In genomic region chr10:76117966-76118365, GRCm38 (mm10) we compare ENCODE assay signal across 10 mouse cellular contexts. TPM values are rescaled to one million over a fixed set of nuclear protein-coding genes. Genes with fewer than 3 reads are reported as not detected.
DNase-seq lines count a peak whose midpoint lies in the region; ATAC-seq and TF ChIP-seq lines count a peak whose summit lies in the region.
"Had no signal": no experiment of that assay in that cellular context is flagged by ENCODE, and none has a peak within 500 bp of the region (broad histone marks: within the 10 kb centered on the region; RNA-seq: fewer than 3 reads in every experiment).

No protein-coding gene starts in this region.

- WGBS in embryonic facial prominence, embryonic 14.5 days: 23% methylated on average over 5 of the region's 5 CpGs
- WGBS in kidney, embryonic 16.5 days: 32% methylated on average over 5 of the region's 5 CpGs
- WGBS in lung, postnatal 0 days: 45% methylated on average over 5 of the region's 5 CpGs

- no peak overlapping the region for H3K9ac ChIP-seq in embryonic facial prominence, embryonic 14.5 days (ENCODE audit: low read depth, low read length)
- no peak overlapping the region for H3K9ac ChIP-seq in kidney, embryonic 16.5 days (replicated peaks; ENCODE audit: low read length)
- H3K9ac ChIP-seq in lung, postnatal 0 days (replicated peaks; ENCODE audit: low read depth): no peak overlapping the region
- H3K9ac ChIP-seq: heart, embryonic 15.5 days had no signal

- DNase-seq in 3T3-L1 (ENCODE audit: low read depth, low spot score): peak; percentile 43
- DNase-seq in CD4-positive helper T cell, adult 2 months (ENCODE audit: low read depth, low spot score): peak; percentile 53
- DNase-seq in adrenal gland, postnatal 4 days (ENCODE audit: low spot score in 2 of 2): peak; percentile 34 to 37
- peak; percentile 17 for DNase-seq in embryonic facial prominence, embryonic 14.5 days (ENCODE audit: low spot score)
- DNase-seq in lung, postnatal 0 days (ENCODE audit: low spot score): peak; percentile 58
- peak; percentile 48 to 78 for DNase-seq in spleen, postnatal 10 days (ENCODE audit: low spot score in 2 of 2)
- no peak for DNase-seq in left cerebral cortex, adult 11 months (ENCODE audit: low spot score)

- TF ChIP-seq EP300 in lung, postnatal 0 days (IDR thresholded peaks at IDR 0.05): no peak

- no peaks in the 10 kb centered on the region for H3K36me3 ChIP-seq in embryonic facial prominence, embryonic 14.5 days (ENCODE audit: control insufficient read depth, insufficient read depth, low read length)
- H3K36me3 ChIP-seq in kidney, embryonic 16.5 days (ENCODE audit: insufficient read depth, low read length): no peaks in the 10 kb centered on the region
- H3K36me3 ChIP-seq in lung, postnatal 0 days (ENCODE audit: insufficient read depth, low read length): no peaks in the 10 kb centered on the region
- H3K36me3 ChIP-seq: heart, embryonic 15.5 days had no signal

- no peaks in the 10 kb centered on the region for H3K4me1 ChIP-seq in embryonic facial prominence, embryonic 14.5 days (ENCODE audit: control insufficient read depth, insufficient read depth, low read length)
- no peaks in the 10 kb centered on the region for H3K4me1 ChIP-seq in kidney, embryonic 16.5 days (ENCODE audit: insufficient read depth, low read length)
- no peaks in the 10 kb centered on the region for H3K4me1 ChIP-seq in lung, postnatal 0 days (ENCODE audit: insufficient read depth, low read depth, low read length)

- no peaks in the 10 kb centered on the region for H3K27me3 ChIP-seq in embryonic facial prominence, embryonic 14.5 days (replicated peaks; ENCODE audit: control insufficient read depth, insufficient read depth, low read length)
- H3K27me3 ChIP-seq in kidney, embryonic 16.5 days (ENCODE audit: insufficient read depth, low read length): no peaks in the 10 kb centered on the region
- no peaks in the 10 kb centered on the region for H3K27me3 ChIP-seq in lung, postnatal 0 days (replicated peaks; ENCODE audit: insufficient read depth, low read length)
- H3K27me3 ChIP-seq: heart, embryonic 15.5 days had no signal

- H3K4me2 ChIP-seq in embryonic facial prominence, embryonic 14.5 days (ENCODE audit: low read depth, low read length): no peak overlapping the region
- no peak overlapping the region for H3K4me2 ChIP-seq in kidney, embryonic 16.5 days (replicated peaks; ENCODE audit: low read depth, low read length)
- no peak overlapping the region for H3K4me2 ChIP-seq in lung, postnatal 0 days (replicated peaks; ENCODE audit: low read depth, low read length)
- H3K4me2 ChIP-seq: heart, embryonic 15.5 days had no signal

- H3K9me3 ChIP-seq in embryonic facial prominence, embryonic 14.5 days (ENCODE audit: control insufficient read depth, low read length): no peaks in the 10 kb centered on the region
- no peaks in the 10 kb centered on the region for H3K9me3 ChIP-seq in kidney, embryonic 16.5 days (ENCODE audit: low read length)
- no peaks in the 10 kb centered on the region for H3K9me3 ChIP-seq in lung, postnatal 0 days (ENCODE audit: low read length)
- H3K9me3 ChIP-seq: heart, embryonic 15.5 days had no signal

- no peak for ATAC-seq in embryonic facial prominence, embryonic 14.5 days (ENCODE audit: low read depth)
- peak; percentile 52 for ATAC-seq in kidney, embryonic 16.5 days (ENCODE audit: low FRiP score, low TSS enrichment)
- peak; percentile 35; the same call in 1 of the 2 replicates for ATAC-seq in lung, postnatal 0 days

- peak; percentile 82 for TF ChIP-seq CTCF in lung, postnatal 0 days (IDR thresholded peaks at IDR 0.05)

- H3K27ac ChIP-seq in embryonic facial prominence, embryonic 14.5 days (replicated peaks; ENCODE audit: low read depth, low read length): no peak overlapping the region
- H3K27ac ChIP-seq in kidney, embryonic 16.5 days (ENCODE audit: low read length): no peak overlapping the region
- H3K27ac ChIP-seq in lung, postnatal 0 days (ENCODE audit: low read length): no peak overlapping the region
- H3K27ac ChIP-seq: heart, embryonic 15.5 days had no signal

- no peak overlapping the region for H3K4me3 ChIP-seq in embryonic facial prominence, embryonic 14.5 days (ENCODE audit: low read depth, low read length)
- H3K4me3 ChIP-seq in kidney, embryonic 16.5 days (ENCODE audit: low read length): no peak overlapping the region
- no peak overlapping the region for H3K4me3 ChIP-seq in lung, postnatal 0 days (ENCODE audit: low read depth, low read length)
- H3K4me3 ChIP-seq: heart, embryonic 15.5 days had no signal

RNA-seq across cellular contexts. Expression of gene Slc5a4b, which starts 7.2 kb away (rescaled TPM):
- total RNA-seq in adrenal gland, postnatal 4 days (2021): not detected
- polyA plus RNA-seq in embryonic facial prominence, embryonic 14.5 days (2014; fragmentation: Nextera tagmentation; extraction: Ambion mirVana): not detected in 2 replicates
- 0.12 and 0.15 TPM in 2 replicates for polyA plus RNA-seq in kidney, embryonic 16.5 days (2015; fragmentation: Nextera tagmentation; extraction: Ambion mirVana)
- 0.04 TPM in 1 of 2 replicates, not detected in the other for polyA plus RNA-seq in lung, postnatal 0 days (2015; fragmentation: Nextera tagmentation; extraction: Ambion mirVana)
- polyA plus RNA-seq: heart, embryonic 15.5 days had no signal

RNA-seq across cellular contexts. Expression of gene Slc5a4a, which starts 29.3 kb away (rescaled TPM):
- not detected for total RNA-seq in adrenal gland, postnatal 4 days (2021)
- polyA plus RNA-seq in embryonic facial prominence, embryonic 14.5 days (2014; fragmentation: Nextera tagmentation; extraction: Ambion mirVana): not detected in 2 replicates
- not detected in 2 replicates for polyA plus RNA-seq in kidney, embryonic 16.5 days (2015; fragmentation: Nextera tagmentation; extraction: Ambion mirVana)
- not detected in 2 replicates for polyA plus RNA-seq in lung, postnatal 0 days (2015; fragmentation: Nextera tagmentation; extraction: Ambion mirVana)
- polyA plus RNA-seq: heart, embryonic 15.5 days; stomach, embryonic 16.5 days had no signal
